Mouse (Mus musculus): ENCODE measurements around the gene Fmnl2.

DNA sequence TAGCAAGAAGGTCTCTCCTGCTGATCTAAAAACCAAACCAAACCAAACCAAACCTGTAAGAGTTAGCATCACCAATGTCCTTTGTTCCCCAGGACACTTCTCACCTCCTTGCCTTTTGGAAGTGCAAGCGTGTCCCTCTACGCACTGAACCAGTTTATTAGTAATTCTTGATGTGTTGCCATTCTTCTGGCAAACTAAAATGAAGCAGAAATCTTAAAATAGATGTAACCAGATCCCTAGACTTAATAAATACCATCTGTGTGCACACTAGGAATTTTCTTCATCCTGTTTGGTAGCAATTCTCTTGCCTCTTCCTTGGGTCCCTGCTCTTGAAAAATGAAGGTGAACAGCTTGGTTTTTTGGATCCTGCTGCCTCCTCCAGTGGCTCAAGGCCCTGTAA is 111.2 kb downstream of the Fmnl2 start:
- TF ChIP-seq CTCF (IDR thresholded peaks at IDR 0.05): no peak
- TF ChIP-seq EP300 (IDR thresholded peaks at IDR 0.05): no peak
